Mouse (Mus musculus): Measurements from ENCODE around the gene Cep135.

Gene Cep135

DNA sequence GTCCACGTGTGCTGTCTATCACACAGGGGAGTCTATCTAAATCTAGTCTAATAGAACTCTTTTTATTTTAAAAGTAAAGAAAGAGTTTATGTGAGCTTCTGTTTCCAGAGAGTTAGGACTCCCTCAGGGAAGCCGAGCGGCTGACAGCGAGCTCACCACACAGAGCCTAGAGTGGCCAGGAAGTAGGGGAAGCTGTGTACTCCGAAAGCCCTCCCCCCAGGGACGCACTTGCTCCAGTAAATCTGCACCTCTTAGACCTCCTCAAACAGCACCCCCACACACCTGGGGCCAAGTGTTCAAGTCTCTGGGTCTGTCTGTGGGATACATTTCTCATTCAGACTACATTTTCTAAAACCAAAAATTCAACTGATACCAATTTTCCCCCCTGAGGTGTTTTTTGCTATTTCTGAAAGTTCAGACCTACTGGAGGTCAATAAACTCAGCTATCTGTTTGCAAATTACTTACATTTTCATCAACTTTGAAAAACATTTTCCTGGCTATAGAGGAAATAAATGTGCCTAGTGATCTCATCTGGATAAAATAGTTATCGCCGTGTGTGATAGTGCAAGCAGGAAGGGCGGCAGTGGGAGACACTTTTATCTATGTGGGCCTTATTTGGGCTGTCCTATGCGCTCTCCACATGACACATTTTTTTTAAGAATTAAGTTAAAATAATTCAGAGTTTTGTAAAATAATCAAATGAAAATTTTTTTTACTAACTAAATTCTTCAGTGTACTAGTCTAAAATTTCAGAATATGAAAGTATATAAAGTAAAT lies 56.8 kb downstream of the Cep135 start:
- no peak for DNase-seq (ENCODE audit: low read depth)

DNA sequence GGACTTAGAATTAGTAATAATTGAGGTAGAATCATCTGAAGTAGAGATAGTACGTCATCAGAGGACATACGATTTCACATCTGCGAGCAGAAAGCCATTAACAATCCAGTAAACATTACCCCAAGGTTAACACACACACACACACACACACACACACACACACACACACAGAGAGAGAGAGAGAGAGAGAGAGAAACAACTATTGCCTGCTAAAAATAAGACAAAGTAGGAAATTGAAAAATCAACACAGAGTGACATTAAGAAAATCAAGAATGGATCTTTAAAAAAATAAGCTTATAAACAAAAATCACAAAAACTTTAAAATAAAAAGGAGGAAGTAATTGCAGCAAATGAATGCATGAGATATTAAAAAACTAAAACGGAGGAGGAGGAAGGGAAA lies 61.4 kb downstream of the Cep135 start:
- no peak for DNase-seq (ENCODE audit: low read depth)

DNA sequence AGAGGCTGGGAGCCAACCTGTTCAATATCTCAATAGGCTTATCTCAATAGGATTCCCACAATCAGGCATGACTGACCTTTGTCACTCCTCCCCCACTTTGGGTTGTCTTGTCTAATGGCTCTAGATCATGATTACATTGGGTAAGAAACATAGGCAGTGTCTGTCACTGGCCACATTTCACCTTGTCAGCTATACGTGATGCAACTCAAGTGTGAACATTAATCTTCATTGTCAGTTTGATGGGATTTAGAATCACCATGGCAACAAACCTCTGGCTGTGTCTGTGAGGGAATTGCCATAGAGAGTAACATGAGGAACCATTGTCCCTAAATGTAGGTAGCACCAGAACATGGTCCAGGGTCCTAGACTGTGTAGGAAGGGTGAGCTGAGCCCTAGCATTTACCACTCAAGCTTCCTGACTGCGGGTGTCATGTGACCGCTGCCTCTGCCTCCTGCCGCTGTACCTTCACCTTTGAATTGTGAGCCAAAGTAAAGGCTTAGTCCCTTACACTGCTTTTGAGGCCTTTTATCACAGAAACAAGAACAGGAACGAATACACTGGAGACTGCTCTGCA lies 62.7 kb downstream of the Cep135 start:
- no peak for DNase-seq (ENCODE audit: low read depth)

DNA sequence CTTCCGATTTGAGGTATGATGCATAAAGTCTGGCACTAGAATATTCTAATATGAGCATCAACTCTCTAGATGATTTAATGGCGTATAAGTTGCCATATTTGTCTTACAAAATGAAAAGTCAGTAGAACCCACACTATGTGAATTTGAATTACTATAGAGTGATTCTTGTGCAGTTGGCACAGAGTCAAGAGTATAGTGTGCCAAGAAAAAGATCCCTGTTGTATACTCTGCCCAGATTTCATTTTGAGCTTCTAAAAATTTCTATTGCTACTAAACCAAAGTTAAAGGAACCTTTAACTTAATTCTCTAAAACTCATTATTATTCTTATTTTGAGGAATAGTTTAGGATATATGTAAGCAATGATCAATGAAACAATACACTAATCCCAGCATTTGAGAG lies 67.7 kb downstream of the Cep135 start, which contains the start of gene C530008M17Rik:
C530008M17Rik (plus strand) TSS at position 301 of the 400 bp plus-strand sequence.
- no peak for DNase-seq (ENCODE audit: low read depth)

DNA sequence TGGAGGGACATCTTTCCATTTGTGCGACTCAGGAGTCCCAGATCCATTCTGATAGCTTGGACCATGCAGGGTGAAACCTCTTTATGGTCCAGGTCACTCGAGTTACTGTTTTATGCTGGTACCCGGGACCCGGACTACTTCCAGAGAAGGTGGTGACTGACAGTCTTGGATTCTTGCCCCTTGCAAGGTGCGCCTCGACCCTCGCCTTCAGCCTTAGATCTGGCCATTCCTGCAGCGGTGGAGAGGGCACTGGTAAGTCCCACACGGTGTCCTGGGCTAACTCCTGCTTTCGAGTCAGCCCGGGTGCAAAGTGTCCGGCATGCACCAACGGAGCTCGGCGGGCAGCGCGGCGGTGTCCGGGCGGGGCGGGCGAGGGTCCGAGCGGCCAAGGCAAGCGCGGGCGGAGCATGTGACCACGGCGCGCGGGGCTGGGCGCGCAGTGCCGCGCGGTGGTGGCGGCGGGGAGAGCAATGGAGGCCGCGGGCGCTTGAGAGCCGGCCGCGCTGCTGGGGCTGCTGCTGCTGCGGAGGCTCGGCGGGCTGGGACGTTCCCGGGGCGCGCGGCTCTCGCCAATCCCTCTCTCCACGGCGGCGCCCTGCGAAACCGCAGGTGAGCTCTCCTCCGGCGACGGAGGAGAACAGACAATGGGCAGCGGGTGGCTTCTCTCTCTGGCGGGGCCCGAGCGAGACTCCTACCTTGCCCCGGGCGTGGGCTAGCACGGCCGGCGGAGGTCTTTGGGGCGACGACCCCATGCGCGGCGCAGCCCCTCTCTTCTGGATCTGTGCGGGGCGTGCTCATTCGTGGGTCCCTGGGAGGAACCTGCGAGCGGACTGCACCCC lies 69.0 kb downstream of the Cep135 start:
- DNase-seq (ENCODE audit: low read depth): peak; percentile 37

DNA sequence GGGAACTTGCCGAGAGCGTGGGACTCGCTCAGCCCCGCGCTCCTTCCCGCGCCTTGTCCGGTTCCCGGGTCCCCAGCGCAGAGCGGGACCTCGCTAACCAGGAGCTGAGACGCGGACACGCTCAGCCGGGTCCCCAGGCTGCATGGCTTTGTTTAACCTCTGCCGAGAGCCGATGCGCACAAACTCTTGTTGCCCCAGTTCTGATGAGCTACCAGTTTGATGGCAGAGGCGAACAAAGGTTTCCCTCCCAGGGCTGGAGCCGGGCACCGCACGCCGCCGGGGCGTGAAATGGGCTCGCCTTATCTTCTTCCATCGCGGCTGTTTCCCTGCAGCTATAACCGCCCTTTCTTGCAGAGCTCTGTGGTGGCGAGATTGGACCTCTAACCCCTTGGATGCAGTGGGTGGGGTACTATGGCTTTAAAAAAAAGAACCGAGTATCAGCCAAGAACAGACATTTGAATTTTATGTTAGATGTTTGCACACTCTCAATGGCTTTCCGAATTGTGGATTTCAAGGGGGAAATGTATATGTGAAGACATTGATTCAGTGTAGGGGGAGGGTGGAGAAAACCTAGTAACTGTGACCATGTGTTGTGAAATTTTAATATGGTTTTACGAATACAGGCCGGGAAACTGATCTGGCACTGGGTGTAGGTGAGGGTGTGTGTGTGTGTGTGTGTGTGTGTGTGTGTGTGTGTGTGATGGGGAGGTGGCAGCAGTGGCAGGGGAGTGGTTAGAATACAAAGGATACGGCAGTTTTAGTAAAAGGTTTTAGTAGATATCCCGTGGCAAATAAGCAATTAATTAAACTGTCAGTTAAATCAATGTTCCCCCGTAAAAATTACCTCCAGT lies 69.8 kb downstream of the Cep135 start:
- peak; percentile 83 for DNase-seq (ENCODE audit: low read depth)

DNA sequence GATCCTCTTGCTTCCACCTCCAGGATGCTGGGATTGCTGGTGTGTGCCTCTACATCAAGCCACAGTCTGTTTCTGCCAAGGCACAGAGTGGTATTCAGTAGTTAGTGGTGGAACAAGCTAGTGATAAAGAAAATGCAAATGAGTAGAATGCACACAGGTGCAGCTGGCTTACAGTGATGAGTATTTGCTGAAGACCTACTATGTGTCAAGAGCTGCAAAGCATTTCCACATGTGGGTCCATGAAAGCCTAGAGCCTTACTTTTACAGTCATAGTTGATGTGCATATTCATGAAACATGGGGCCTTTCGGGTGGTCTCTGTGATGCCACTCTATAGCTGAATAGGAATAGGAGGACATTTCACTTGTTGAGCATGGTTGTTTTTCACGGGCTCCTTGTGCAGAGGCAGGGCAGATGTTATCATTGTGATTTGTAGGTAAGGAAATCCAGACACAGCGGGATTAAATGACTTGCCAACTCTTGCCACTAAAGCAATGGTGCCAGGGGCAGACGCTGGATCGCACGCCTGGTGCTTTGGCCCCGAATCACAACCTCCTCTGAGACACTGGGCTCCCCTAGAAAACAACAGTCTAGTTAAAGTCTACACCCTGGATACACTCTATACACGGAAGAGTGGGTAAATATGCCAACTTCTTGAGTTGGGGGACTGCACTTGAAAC lies 71.6 kb downstream of the Cep135 start:
- no peak for DNase-seq (ENCODE audit: low read depth)

DNA sequence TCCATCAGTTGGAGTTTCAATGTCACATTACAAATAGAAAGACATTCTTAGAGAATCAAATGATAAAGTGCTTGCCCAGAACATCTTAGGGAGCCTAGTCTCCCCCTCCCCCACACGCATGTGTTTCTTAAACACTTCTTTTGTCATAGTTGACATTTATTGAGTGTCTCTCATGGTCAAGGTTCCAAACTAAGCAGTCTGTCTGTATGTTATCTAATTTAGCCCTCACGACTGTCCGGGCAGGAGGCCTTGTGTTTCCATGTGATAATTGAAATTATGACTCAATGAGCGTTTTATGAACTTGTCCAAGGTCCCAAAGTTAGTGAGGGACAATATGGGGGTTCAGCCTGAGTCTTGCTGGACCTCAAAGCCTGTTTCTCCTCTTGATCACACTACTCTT lies 72.8 kb downstream of the Cep135 start:
- no peak for DNase-seq (ENCODE audit: low read depth)

DNA sequence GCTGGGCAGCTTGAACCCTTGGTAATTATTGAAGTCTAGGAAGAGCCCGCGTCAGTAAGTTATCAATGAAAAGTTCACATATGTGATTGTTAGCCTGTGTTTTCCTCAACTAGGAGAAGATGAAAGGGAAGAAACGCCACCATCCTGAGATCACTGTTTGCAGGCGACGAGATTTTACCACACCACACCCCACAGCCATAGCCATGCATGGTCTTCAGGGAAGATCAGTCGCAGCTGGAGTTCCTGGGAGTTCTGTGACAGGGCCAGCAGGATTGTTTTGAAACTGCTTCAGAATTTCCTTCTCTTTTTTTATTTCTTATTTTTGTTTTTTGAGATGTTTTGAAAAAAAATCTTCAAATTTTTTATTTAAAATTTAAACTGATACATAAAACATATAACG lies 76.4 kb downstream of the Cep135 start:
- no peak for DNase-seq (ENCODE audit: low read depth)

DNA sequence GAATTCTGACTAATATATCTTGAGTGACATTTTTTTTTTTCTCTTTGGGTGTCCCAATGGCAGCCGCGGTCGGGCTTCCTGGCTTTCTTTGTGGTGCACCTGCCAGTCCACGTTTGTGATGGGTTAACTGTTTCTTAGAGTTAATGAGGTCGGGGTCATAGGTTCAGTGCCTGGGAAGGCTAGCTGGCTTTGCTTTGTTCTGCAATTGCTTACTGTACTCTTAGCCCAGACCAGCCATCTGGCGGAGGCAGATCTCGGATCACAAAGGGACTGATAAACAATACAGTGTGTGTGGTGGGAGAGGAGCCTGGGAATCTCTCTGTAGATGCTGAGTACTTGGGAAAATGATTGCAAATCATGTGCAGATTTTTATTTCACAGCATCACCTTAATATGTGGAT lies 76.9 kb downstream of the Cep135 start:
- DNase-seq (ENCODE audit: low read depth): no peak

DNA sequence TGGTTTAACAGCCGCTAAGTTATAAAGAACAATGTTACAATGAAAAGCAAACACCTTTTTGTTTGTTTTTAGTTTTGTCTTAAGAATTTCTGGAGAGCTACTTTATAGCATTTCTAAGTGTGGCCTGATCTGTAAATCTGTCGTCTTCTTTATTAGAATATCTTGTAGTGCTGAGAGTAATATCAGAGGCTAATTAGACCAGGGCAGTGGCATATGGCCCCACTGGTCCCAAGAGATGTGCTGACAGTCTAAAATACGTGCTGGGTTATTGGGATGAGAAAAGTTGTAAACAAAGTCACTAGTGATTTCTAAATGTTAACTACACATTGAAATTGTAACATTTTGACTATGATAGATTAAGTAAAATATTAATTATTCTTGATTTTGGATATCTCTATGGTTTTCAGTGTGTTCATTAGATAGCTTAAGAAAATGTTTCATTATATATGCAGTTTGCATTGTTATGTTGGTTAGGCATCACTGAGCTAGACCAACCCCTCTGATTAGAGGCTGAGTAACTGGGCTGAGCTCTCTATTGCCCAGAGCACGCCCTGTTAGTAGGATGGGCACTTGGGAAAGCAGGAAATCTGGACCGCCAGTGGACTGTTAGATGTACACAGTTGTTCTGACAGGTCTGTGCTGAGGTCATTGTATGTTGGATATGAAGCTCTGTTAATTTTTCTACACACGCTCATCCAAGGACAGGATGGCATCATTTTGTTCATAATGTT lies 77.7 kb downstream of the Cep135 start:
- DNase-seq (ENCODE audit: low read depth): no peak

DNA sequence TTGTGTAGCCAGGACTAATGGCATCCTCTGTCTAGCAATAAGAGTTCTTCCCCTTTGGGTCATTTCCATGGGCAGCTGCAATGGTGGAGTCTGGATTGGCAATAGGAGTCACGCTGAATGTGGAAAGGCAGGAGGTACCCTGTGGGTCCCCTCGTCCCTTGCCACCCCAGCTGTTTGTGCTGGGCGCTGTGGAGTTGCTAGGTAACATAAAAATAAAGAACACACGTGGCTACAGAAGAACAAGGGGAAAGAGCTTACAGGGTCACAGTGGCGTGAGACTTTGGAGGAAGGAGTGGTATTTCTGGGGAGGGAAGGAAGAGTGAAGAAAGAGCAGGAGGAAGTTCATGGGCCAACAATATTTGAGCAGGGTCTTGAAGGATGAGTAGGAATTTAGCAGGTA lies 79.6 kb downstream of the Cep135 start:
- no peak for DNase-seq (ENCODE audit: low read depth)

DNA sequence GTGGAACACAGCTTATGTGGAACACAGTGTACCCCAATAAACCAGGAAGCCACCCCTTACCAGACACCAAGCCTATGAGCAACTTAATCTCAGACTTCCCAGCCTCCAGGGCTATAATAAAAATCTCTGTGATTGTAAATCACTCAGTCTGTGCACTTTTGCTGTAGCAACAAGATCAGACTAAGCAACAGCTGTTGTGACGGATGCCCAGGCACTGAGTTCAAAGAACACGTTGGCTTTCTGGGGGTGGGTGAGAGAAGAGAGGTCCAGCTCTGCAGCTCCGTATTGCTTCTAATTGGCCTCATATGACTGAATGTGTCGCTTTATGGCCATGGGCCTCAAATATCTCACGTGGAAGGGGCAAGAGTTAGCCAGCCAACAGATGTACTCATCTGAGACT lies 80.0 kb downstream of the Cep135 start:
- DNase-seq (ENCODE audit: low read depth): no peak

DNA sequence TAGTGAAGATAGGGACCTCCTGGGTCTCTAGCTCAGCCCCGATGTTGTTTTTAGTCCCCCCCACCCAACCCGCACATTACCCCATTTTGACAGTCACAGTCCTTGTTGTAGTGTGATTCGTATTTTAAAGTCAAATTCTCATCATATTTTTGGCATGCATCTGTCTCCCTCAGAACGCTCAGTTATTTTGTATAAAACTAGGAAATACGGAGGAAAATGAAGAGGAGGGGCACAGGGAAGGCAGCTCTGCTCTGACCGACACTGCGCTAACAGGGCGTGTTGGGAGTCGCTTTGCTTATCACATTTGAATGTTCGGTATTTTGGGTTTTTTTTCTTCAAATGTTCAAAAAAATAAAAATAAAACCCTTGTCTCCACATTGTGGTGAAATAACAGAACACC lies 81.7 kb downstream of the Cep135 start:
- DNase-seq (ENCODE audit: low read depth): no peak

DNA sequence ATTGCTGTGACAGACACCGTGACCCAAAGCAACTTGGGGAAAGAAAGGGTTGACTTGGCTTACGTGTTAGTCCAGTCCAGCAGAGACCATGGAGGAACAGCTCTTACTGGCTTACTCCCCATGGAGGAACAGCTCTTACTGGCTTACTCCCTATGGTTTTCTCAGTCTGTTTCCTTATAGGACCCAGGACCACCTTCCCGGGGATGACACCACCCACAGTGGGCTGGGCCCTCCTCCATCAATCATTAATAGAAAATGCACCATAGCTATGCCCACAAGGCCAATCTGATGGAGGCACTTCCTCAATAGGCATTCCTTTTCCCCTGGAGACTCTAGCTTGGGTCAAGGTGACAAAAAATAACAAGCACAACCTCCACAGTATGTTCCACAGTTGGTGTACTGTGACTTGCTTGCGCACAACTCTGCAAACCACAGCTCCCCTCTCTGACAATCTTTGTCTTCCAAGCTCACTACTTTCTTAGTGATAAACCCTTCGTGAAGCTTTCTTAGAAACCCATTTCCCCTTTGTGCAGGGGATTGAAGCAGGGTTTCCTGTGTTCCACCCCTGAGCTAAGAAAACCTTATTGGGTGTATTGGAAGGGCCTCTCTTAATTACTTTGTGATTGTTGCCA lies 85.6 kb downstream of the Cep135 start:
- DNase-seq (ENCODE audit: low read depth): no peak

DNA sequence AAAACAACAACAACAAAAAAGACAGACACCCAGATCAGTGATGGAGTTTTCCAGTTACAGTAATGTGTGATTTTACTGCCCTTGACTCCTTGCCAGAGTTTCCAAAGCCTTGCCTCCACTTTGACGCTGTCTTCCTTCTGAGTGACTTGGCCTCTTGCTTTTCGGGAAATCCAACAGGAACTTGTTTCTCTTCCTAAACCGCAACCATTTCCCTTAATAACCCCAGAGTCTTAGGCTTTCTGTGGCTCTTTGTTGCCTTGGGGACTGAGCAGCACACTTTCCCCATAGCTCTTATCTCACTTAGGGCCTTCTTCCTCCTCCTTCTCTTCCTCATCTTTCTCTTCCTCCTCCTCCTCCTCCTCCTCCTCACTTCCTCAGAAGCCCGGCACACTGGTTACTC lies 86.9 kb downstream of the Cep135 start:
- no peak for DNase-seq (ENCODE audit: low read depth)

DNA sequence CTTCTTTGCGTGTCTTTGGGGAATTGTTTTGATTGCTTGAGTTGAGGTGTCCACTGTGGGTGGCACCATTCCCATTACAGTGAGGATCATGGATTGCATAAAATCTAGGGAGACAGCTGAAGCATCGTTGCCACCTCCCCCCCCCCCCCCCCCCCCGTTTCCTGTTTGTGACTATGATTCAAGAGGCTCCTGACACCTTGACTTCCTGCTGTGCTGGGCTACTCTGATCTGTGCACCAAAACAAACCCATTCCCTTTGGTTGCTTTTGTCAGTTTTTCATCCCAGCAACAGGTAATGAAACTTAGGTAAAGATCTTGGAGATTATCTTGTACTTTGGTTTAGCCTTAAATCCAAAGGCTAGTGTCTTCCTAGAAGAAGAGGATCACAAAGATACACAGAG lies 92.5 kb downstream of the Cep135 start:
- DNase-seq (ENCODE audit: low read depth): no peak

DNA sequence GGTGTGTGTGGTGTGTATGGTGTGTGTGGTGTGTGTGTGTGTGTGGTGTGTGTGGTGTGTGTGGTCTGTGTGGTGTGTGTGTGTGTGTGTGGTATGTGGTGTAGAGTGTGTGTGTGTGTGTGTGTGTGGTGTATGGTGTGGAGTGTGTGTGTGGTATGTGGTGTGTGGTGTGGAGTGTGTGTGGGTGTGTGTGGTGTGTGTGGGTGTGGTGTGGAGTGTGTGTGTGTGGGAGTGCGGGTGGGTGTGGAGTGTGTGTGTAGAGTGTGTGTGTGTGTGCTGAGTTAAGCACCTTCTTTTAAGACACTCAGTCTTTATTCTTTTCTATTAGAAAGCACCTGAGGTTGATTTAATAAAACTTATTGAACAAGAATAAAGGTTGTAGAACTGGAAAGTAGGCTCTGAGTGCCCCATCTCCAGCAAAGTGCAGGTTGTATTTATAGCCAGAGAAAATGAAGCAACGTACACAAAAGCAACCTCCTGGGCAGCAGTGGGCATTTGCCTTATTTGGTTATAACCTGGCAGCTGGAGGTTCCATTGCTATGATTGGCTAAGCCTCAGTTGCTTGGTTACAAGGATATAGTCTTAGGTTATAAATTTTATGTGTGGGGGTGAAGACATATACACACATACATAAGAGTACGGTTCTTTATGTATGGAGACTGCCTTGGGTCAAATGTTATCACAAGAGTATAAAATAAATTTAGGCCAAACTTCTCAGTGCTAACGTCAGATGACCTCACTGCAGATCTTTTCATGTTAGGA lies 93.6 kb downstream of the Cep135 start:
- no peak for DNase-seq (ENCODE audit: low read depth)

DNA sequence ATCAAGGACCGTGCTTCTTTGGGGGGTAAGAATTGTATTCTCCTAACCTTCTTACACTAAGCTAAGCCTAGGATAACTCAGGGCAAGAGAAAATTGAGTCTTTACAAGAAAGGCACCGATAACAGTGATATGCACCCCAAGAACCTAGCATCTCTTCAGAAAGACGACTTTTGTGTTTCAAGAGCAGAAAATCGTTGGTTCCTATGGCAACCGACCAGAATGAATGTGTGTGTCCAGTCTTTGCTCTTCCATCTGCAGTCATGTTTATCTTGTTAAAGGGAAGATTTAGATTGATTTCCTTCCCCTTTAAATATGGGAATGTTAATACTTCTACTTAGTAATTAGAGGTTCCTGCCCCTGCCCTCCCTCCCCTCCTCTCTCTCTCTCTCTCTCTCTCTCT lies 95.0 kb downstream of the Cep135 start:
- no peak for DNase-seq (ENCODE audit: low read depth)

Data from c-Kit-positive CD71-positive TER-119-negative erythroid progenitor cells, embryonic 14.5 days (primary cell).